28 mouse cellular contexts compared by ENCODE assay signal in genomic region chr11:109458165-109458564, GRCm38 (mm10). TPM values are rescaled to one million over a fixed set of nuclear protein-coding genes. Genes with fewer than 3 reads are reported as not detected.
"Had no signal": no experiment of that assay in that cellular context is flagged by ENCODE, and none has a peak within 500 bp of the region (broad histone marks: within the 10 kb centered on the region; RNA-seq: fewer than 3 reads in every experiment).

No protein-coding gene starts in this region.

- ATAC-seq: forebrain, embryonic 13.5 days; forebrain, embryonic 14.5 days; forebrain, embryonic 15.5 days; forebrain, embryonic 16.5 days; forebrain, postnatal 0 days had no signal

- DNase-seq: cerebellum, adult 2 months; cerebellum, adult 8-10 months; cerebellum, adult 9-10 months; cerebellum, adult 9-11 months; cerebellum, postnatal 10 days; cerebellum, postnatal 14 days; cerebellum, postnatal 25 days; cerebellum, postnatal 36 days; embryo, embryonic 11 days; forebrain, postnatal 0 days; gastrocnemius, adult 2 months; gastrocnemius, postnatal 10 days; gastrocnemius, postnatal 14 days; gastrocnemius, postnatal 25 days; gastrocnemius, postnatal 36 days; heart, adult 11 months; heart, adult 18-20 months; heart, adult 2 months had no signal

RNA-seq across cellular contexts. Expression of gene 9930022D16Rik, which starts 44.4 kb away (rescaled TPM):
- total RNA-seq: common myeloid progenitor, adult 5-6 weeks; forebrain, postnatal 0 days; gastrocnemius, adult 18-20 months; gastrocnemius, adult 2 months; gastrocnemius, adult 8-10 months; gastrocnemius, postnatal 10 days; gastrocnemius, postnatal 14 days; gastrocnemius, postnatal 25 days; gastrocnemius, postnatal 36 days; gastrocnemius, postnatal 4 days; granulocyte monocyte progenitor cell, adult 5-6 weeks; heart, adult 18-20 months; heart, adult 2 months; heart, adult 8-10 months had no signal
